11 mouse cellular contexts compared by ENCODE assay signal in the genomic region with DNA sequence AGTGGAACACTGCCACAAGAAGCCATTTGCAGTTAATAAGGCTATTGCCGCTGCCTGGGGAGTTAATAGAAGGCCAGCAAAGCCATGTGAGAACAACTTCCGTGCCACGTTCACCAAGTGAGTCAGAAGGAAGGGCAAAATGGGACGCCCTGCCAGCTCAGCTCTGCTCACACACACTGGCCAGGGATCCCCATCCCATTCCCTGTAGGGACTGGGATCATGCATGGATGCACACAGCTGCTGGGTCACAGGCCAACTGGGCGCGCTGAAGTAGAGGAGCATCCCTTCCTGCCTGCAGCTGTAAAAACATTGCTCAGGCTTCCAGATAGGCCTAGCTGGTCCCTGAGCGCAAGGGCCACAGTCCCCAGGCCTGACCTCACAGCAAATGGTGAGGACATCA.
DNase-seq lines count a peak whose midpoint lies in the region; ATAC-seq lines count a peak whose summit lies in the region.
"Had no signal": no experiment of that assay in that cellular context is flagged by ENCODE, and none has a peak within 500 bp of the region (broad histone marks: within the 10 kb centered on the region; RNA-seq: fewer than 3 reads in every experiment).

No protein-coding gene starts in this region.

- no peak overlapping the region for H3K4me3 ChIP-seq in heart, embryonic 10.5 days
- no peak overlapping the region for H3K4me3 ChIP-seq in kidney, embryonic 16.5 days (ENCODE audit: low read length)
- no peak overlapping the region for H3K4me3 ChIP-seq in forebrain, embryonic 12.5 days (replicated peaks)
- H3K4me3 ChIP-seq: erythroblast, embryonic 14.5 days; heart, embryonic 15.5 days; liver, embryonic 13.5 days had no signal

- no peak overlapping the region for H3K9ac ChIP-seq in kidney, embryonic 16.5 days (replicated peaks; ENCODE audit: low read length)
- no peak overlapping the region for H3K9ac ChIP-seq in forebrain, embryonic 12.5 days
- H3K9ac ChIP-seq: heart, embryonic 15.5 days; liver, embryonic 13.5 days had no signal

- H3K27ac ChIP-seq in heart, embryonic 10.5 days: no peak overlapping the region
- H3K27ac ChIP-seq in kidney, embryonic 16.5 days (ENCODE audit: low read length): 0 out of 2 replicates have a peak overlapping the region, but pooled peaks have one; percentile 38
- H3K27ac ChIP-seq in forebrain, embryonic 12.5 days: no peak overlapping the region
- H3K27ac ChIP-seq: heart, embryonic 15.5 days; liver, embryonic 13.5 days had no signal

- no peaks in the 10 kb centered on the region for H3K9me3 ChIP-seq in heart, embryonic 10.5 days
- no peaks in the 10 kb centered on the region for H3K9me3 ChIP-seq in kidney, embryonic 16.5 days (ENCODE audit: low read length)
- H3K9me3 ChIP-seq in forebrain, embryonic 12.5 days: no peaks in the 10 kb centered on the region
- H3K9me3 ChIP-seq: heart, embryonic 15.5 days; liver, embryonic 13.5 days had no signal

- no peak overlapping the region for H3K4me2 ChIP-seq in kidney, embryonic 16.5 days (replicated peaks; ENCODE audit: low read depth, low read length)
- no peak overlapping the region for H3K4me2 ChIP-seq in forebrain, embryonic 12.5 days
- H3K4me2 ChIP-seq: heart, embryonic 15.5 days; liver, embryonic 13.5 days had no signal

- no peaks in the 10 kb centered on the region for H3K27me3 ChIP-seq in heart, embryonic 10.5 days (ENCODE audit: insufficient read depth, poor library complexity, severe bottlenecking)
- no peaks in the 10 kb centered on the region for H3K27me3 ChIP-seq in kidney, embryonic 16.5 days (ENCODE audit: insufficient read depth, low read length)
- H3K27me3 ChIP-seq in forebrain, embryonic 12.5 days: no peaks in the 10 kb centered on the region
- H3K27me3 ChIP-seq: heart, embryonic 15.5 days; liver, embryonic 13.5 days had no signal

- ATAC-seq in kidney, embryonic 16.5 days (ENCODE audit: low FRiP score, low TSS enrichment): peak; percentile 95
- no peak for ATAC-seq in forebrain, embryonic 12.5 days (ENCODE audit: low FRiP score)

- WGBS in heart, embryonic 10.5 days: 66% methylated on average over 7 of the region's 7 CpGs
- 19% methylated on average over 7 of the region's 7 CpGs for WGBS in kidney, embryonic 16.5 days
- WGBS in forebrain, embryonic 12.5 days: 79% methylated on average over 7 of the region's 7 CpGs

- peak; percentile 68 to 82 for DNase-seq in heart, adult 18-20 months
- DNase-seq in heart, embryonic 10.5 days (ENCODE audit: low spot score): no peak
- peak; percentile 58 for DNase-seq in brain, adult 2 months (ENCODE audit: low read depth, low spot score)
- peak; percentile 48 to 73 for DNase-seq in gastrocnemius, adult 8-10 months (ENCODE audit: low spot score in 2 of 2)
- DNase-seq in layer of hippocampus, postnatal 36 days: no peak
- DNase-seq in right cerebral cortex, adult 18-20 months: no peak
- DNase-seq: liver, embryonic 13.5 days had no signal

- H3K4me1 ChIP-seq in heart, embryonic 10.5 days: no peaks in the 10 kb centered on the region
- 0 out of 2 replicates have a peak, but pooled peaks cover 5% of the 10 kb centered on the region for H3K4me1 ChIP-seq in kidney, embryonic 16.5 days (ENCODE audit: insufficient read depth, low read length)
- H3K4me1 ChIP-seq in forebrain, embryonic 12.5 days: no peaks in the 10 kb centered on the region
- H3K4me1 ChIP-seq: heart, embryonic 15.5 days; liver, embryonic 13.5 days had no signal

- H3K36me3 ChIP-seq in heart, embryonic 10.5 days: no peaks in the 10 kb centered on the region
- no peaks in the 10 kb centered on the region for H3K36me3 ChIP-seq in kidney, embryonic 16.5 days (ENCODE audit: insufficient read depth, low read length)
- H3K36me3 ChIP-seq in forebrain, embryonic 12.5 days (replicated peaks): no peaks in the 10 kb centered on the region
- H3K36me3 ChIP-seq: heart, embryonic 15.5 days; liver, embryonic 13.5 days had no signal

Comparison
In these comparisons a context has a peak if more than half of its experiments do, and no peak if none do; other contexts are left out.
1. DNase-seq: peak in heart, adult 18-20 months (2 of 2), brain, adult 2 months (single experiment) and gastrocnemius, adult 8-10 months (2 of 2); none in heart, embryonic 10.5 days (single experiment), layer of hippocampus, postnatal 36 days (0 of 2) and right cerebral cortex, adult 18-20 months (single experiment).